Mouse (Mus musculus) cortical plate, adult 2 months (tissue): ENCODE data around the gene Tardbp.

Source experiments
- CTCF ChIP-seq: fragments of 200-500 bp; IDR thresholded peaks from 2 replicates; pipeline ENCODE4 v1.5.1; 2011; ENCODE audit warnings: mild to moderate bottlenecking, control low read depth, low read length; ENCODE audit not compliant: insufficient read depth; ENCODE audit errors: extremely low read depth
- POLR2A ChIP-seq: fragments of 200-500 bp; IDR thresholded peaks from 2 replicates; pipeline ENCODE4 v1.6.1; 2011; ENCODE audit warnings: mild to moderate bottlenecking, low read length, control low read depth; ENCODE audit not compliant: insufficient read depth; ENCODE audit errors: extremely low read depth

DNA sequence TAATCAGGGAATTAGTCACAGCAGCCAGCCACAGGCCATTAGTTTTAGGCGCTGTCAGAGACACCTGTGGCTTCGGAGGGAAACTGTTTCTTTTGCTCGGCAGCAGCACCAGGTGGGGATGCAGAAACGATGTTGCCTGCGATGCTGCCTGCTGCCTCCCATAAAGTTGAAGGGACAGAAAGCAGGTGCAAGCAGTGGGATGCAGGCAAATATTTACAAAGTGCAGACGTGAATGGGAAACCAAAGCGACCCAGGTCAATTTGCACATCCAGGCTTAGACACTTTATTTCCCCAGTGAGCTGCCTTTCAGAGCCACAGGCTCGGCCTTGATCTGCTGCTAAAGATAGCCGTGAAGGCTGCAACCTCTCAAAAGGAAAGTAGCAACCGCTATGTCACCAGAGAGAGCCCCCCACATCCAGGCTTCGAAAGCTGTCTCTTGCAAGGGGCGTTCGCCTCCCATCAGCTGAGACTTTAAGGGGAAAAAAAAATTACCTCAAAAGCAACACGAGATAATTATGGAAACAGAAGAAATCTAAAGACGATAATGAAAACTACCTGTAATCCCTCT, 30.0 kb upstream of the Tardbp start:
- no peak for TF ChIP-seq POLR2A
- no peak for TF ChIP-seq CTCF
